Mouse (Mus musculus) adrenal gland, adult 8-10 months (tissue): ENCODE data around the gene Snapc3. TPM values are rescaled to one million over a fixed set of nuclear protein-coding genes. Genes with fewer than 3 reads are reported as not detected.
"Not testable (repeated sequence)": the region's sequence is repeated elsewhere in the genome, so short reads cannot be mapped to it uniquely, and the experiment has no call there.

Source experiments
- DNase-seq: peaks from one replicate; pipeline ENCODE4 v3.0.0; 2022
- total RNA-seq, 4 experiments: library from RNA; stranded (reverse); gene quantifications; 2 replicates each; pipeline ENCODE4 v1.2.4; 2022

Gene Snapc3
- total RNA-seq, 4 experiments from 2014 or later, result 21.7 to 34.2 (median 25.3) TPM

- no peak for DNase-seq
These were observed 279 bp downstream of the Snapc3 start for GRCm38 (mm10) chr4:83417820-83418186.

DNA sequence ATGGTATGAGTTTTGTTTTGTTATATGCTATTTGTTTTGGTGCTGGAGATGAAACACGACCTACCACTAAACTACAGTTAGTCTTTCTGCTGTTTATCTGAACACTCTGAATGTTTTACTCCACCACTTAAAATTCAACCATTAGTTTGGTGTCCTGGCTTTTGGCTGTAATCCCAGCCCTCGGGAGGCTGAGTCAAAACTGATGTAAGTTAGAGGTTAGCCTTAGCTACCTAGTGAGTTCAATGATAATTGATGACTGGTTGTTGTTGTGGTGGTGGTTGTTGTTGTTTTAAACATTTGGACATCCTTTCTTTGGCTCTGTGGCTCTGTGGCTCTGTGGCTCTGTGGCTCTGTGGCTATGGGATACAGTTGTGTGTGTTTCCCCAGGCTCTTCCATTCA is 1.3 kb downstream of the Snapc3 start:
- DNase-seq, result no peak

DNA sequence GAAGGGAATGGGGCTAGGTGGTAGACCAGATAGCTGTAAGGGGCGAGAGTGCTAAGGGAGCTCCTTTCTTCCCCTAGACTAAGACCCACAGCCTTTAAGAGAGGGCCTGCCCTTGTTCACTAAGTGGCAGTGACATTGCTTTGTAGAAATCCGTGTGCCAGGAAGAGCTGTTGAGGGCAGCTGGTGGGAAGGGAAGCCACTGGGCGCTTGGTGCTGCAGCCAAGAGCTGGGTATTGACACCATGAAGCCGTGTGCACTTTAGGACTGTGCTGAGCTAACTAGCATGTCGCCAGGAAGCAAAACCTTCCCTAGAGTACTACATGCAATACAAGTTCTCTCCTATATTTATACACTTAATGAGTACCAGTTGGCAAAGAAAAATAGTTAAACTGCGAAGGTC is 6.1 kb downstream of the Snapc3 start:
- no peak for DNase-seq

- no peak for DNase-seq
These were observed 7.6 kb downstream of the Snapc3 start for GRCm38 (mm10) chr4:83425119-83425518.

DNA sequence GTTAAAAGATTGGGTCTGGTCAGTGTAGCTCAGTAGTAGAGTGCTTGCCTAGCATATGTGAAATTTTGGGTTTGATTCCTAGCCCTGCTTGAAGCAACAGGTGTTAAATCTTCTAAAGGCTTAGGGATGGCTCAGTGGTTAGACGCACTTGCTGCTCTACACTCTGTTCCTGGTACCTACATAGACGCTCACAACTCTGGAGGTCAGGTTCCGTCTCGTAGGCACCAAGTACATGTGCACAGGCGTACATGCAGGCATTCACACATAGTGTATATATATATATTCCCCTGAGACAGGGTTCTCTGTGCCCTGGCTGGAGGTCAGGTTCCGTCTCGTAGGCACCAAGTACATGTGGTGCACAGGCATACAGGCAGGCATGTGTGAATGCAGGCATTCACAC is 9.6 kb downstream of the Snapc3 start:
- no peak for DNase-seq

DNA sequence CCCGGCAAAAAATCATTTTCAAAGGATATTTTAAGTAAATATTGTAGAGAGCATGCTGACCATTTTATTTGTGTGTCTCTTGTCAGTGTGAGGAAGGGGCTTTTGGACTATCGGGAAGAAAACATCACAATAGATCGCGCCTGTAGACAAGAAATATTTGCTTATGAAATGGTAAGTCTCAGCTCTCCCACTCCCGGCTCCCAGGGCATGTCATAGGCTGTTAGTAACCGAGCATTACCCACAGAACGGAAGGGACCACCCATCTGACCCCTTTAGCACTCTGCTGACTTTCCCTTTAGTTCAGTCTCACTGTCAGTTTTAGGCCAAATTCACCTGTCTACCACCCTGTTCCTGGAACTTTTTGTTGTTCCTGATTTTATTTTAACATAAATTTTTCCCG is 10.2 kb downstream of the Snapc3 start:
- DNase-seq, result no peak

DNA sequence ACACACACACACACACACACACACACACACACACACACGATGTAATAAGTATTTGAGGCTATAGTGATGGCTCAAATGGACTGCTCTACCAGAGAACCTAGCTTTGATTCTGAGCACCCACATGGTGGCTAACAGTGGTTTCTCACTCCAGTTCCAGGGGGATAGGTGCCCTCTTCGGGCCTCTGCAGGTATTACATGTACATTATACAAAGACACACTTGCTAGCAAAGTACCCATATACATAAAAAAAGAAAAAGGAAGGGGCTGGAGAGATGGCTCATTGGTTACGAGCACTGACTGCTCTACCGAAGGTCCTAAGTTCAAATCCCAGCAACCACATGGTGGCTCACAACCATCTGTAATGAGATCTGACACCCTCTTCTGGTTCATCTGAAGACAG is 11.3 kb downstream of the Snapc3 start:
- DNase-seq, result no peak

- DNase-seq, result no peak
These were observed 14.4 kb downstream of the Snapc3 start for GRCm38 (mm10) chr4:83431950-83432349.

DNA sequence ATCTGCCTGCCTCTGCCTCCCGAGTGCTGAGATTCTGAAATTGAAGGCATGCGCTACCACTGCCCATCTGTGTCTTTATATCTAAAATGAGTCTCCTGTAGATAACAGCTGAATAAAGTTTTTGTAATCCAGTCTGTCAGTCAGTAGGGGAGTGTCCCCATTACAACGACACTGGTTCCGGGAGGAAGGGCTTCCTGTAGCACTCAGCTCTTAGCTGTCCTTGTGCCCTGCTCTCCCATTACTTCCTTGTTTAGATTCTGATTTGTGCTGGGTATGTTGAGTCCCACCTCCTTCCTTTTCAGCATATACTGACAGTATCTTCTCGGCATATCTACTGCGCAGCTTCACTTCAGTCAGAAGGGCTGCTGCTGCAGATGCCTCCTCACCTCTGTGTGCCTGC is 15.4 kb downstream of the Snapc3 start:
- no peak for DNase-seq

GRCm38 (mm10) chr4:83436375-83436774 is 18.9 kb downstream of the Snapc3 start:
- DNase-seq, result no peak

GRCm38 (mm10) chr4:83438116-83438515 is 20.6 kb downstream of the Snapc3 start:
- no peak for DNase-seq

- no peak for DNase-seq
These were observed 21.5 kb downstream of the Snapc3 start for GRCm38 (mm10) chr4:83439045-83439444.

GRCm38 (mm10) chr4:83441050-83441449 is 23.5 kb downstream of the Snapc3 start:
- DNase-seq, result no peak

DNA sequence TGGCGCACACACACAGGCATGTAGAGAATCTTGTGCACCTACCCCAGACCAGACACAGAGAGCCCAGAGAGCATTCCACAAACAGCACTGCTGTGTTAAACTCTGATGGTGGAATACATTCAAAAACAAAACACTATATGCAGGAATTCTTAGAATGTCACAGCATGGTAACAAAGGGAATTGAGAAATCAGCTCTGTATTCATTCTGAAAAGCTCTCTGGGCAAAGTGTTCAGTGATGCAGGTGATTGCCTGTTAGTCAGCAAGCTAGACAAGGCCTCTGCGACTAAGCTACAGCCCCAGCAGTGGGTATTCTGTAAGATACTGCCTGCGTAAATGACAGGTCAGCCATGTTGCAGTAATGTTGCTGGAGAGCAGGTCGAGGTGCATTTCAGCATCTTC is 33.3 kb downstream of the Snapc3 start:
- no peak for DNase-seq

DNA sequence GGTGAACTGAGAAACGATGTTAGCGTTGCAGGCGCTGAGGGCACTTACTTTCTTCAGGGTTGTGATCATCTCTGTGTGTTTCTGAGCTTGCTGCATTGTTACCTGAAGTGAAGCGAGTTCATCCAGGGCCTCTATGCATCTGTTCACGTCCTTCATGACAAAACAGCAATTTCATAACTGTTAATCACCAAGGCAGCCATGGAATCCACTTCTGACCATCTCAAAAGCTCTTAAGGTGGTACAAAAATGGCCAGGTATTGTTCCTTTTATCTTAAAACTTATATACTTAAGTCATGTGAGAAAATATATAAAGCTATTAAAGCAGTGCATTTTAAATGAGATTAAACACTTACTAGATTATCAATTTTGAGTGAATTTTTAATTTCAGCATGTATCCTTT is 42.6 kb downstream of the Snapc3 start:
- no peak for DNase-seq

DNA sequence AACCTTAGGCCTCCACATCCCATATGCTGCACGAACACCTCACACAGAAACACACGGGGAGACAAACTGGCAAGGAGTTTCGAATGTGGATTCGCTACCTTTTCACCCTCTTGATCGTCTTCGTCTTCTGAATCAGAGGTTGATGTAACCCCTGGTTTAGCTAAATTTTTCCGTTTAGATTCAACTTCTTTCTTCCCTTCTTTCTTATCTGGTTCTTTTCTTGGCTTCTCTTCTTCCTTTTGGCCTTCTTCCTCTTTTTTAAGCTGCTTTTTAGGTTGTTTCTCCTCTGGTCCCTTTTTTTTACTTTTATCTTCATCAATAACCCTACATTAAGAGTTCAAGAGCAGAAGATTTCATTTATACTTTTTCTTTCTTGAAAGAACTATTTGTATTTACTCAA is 47.3 kb downstream of the Snapc3 start:
- no peak for DNase-seq

- no peak for DNase-seq
These were observed 50.1 kb downstream of the Snapc3 start for GRCm38 (mm10) chr4:83467615-83468014.

- no peak for DNase-seq
These were observed 50.7 kb downstream of the Snapc3 start for GRCm38 (mm10) chr4:83468208-83468607.

DNA sequence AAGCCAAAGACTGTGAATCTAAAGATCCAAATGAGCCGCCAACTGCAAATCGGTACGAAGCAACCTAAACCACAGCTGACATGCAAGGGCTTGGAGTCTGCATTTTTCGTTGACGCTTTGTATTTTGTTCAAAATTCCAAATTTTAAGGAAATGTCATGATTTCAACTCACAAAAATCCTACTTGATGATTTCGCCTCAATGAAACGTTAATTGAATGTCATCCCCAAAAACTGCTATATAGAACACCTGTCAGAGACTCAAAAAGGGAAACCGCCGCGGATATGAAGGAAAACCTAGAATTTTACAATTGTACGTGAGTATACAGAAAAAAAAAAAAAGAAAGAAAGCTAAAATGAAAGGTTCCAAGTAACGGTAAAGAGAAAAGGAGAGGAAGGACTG is 67.7 kb downstream of the Snapc3 start:
- no peak for DNase-seq

DNA sequence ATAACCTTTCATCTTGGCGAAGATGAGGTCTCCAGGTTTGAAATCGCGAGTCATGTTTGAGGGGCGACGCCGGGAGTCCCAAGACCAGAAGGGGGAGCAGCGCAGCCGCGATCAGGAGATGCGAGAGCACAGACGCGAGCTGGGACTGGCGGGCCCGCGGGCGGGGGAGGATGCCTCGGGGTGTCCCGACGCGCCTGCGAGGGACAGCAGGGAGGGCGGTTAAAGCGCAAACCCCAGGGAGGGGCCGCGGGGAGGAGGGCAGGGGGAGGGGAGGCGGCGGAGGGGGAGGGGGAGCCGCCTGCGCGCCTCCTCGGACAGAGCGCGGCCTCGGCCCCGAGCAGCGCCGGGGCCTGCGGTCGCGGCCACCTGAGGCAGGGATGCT is 68.2 kb downstream of the Snapc3 start:
- peak; percentile 77 for DNase-seq

DNA sequence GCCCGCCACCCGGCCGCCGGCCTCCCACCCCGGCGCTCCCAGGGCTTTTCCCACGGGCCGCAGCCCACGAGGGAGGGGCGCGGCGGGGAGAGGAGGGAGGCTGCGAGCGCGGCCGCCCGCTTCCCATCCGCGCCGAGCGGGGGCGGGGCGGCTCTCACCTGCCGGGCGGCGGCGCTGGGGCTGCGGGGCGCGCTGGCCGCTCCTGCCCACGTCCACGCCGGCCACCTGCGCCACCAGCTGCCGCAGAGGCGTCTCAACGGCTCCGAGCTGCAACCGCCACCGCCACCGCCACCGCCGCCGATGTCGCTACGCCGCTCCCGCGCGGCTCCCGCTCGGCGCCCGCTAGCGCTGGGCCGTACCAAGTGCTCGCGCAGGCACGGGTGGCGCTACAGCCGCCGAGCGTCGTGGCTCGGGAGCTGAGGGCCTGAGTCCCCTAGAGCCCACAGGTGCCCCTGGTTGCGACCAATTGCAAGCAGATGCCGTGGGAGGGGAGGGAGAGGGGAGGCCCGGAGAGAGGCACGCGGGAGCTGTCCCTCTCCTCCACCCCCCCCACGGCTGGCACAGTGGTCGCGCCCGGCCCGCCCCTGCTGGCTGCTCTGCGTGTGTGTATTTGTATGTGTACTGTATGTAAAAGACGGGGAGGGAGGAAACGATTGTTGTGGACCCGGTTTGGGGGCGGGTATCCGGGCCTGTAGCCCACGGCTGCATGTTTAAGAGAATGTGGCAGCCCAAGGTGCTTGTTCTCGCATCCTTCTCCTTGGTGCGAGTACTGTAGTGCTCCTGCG is 68.8 kb downstream of the Snapc3 start, which contains the start of gene Psip1:
Gene Psip1 (minus strand): TSS at position 343 of the 785 bp plus-strand sequence.
- DNase-seq, result peak; percentile 70

DNA sequence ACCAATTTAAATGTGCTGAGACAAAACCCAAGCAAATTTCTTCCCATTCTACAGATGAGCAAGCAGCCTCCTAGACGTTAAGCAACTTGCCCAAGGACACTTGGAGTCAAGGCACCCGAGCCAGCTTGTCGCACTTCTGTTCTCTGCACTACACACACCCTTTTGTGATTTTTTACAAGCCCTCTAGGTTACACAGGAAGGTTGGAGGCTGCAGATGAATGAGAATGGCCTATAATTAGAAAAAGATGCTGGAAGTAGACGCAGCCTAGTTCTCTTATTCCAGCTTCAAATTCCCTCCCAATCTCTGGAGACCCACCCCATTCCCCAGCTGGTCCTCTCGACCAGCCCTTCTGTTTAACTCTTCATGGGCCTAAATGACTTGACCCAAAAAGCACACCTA is 71.6 kb downstream of the Snapc3 start:
- DNase-seq, result no peak

- DNase-seq, result no peak
These were observed 75.6 kb downstream of the Snapc3 start for GRCm38 (mm10) chr4:83493112-83493511.

DNA sequence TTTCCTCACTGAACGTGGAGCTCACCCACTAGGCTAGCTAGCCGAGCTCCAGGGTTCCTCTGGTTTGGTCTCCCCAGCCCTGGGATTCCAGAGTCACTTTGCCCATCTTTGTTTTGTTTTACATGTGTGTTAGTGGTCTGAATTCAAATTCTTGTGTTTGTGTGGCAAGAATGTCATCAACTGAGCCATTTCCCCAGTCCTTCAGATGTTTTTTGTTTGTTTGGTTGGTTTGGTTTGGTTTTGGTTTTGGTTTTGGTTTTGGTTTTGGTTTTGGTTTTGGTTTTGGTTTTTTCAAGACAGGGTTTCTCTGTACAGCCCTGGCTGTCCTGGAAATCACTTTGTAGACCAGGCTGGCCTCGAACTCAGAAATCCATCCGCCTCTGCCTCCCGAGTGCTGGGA is 79.5 kb downstream of the Snapc3 start:
- not testable (repeated sequence) for DNase-seq
